Mouse (Mus musculus): ENCODE data around the gene Dcp1b. TPM values are rescaled to one million over a fixed set of nuclear protein-coding genes. Genes with fewer than 3 reads are reported as not detected.
A peak's percentile ranks its signal among the peaks of the same experiment; 100 is the strongest.

Dcp1b gene
- polyA plus RNA-seq, 1 experiment from 2014 or later, result 12.1 TPM

- H3K4me3 ChIP-seq (ENCODE audit: low read depth, low read length), result no peak overlapping the region
- no peak for DNase-seq (ENCODE audit: low spot score)
- no peak overlapping the region for H3K9ac ChIP-seq (ENCODE audit: low read length)
- no peaks in the 10 kb centered on the region for H3K36me3 ChIP-seq (ENCODE audit: control insufficient read depth, insufficient read depth, low read length)
- no peak overlapping the region for H3K27ac ChIP-seq (ENCODE audit: low read depth, low read length)
- H3K4me2 ChIP-seq (ENCODE audit: low read depth, low read length, severe bottlenecking), result no peak overlapping the region
- ATAC-seq (replicated peaks; ENCODE audit: low FRiP score), result no peak
- no peaks in the 10 kb centered on the region for H3K27me3 ChIP-seq (ENCODE audit: control insufficient read depth, insufficient read depth, low read length)
- H3K9me3 ChIP-seq (ENCODE audit: control insufficient read depth, low read length), result no peaks in the 10 kb centered on the region
- H3K4me1 ChIP-seq (replicated peaks; ENCODE audit: control insufficient read depth, insufficient read depth, low read length), result no peaks in the 10 kb centered on the region
- 87% methylated on average over 7 of the region's 7 CpGs for WGBS
Observed at GRCm38 (mm10) chr6:119139561-119139960, 35.5 kb upstream of the Dcp1b start.

DNA sequence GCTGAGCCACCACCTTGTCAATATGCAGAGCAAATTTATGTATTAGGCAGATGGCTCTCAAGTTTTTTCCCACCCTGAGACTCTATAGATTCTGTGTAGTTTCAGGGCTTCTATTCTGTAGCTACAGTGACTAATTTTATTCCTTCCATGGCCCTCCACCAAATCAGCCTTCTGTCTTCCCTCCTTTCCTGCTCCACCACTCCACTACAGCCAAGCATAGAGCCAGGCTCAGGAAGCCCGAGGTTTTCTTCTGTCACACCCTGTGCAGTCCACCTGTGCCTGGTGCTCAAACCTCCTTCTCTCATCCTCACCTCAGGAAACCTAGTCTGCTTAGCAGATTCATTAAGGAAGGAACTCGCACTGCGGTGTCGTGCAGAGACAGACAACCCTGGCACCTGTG is 29.9 kb upstream of the Dcp1b start:
- no peaks in the 10 kb centered on the region for H3K36me3 ChIP-seq (ENCODE audit: control insufficient read depth, insufficient read depth, low read length)
- H3K9ac ChIP-seq (ENCODE audit: low read length), result no peak overlapping the region
- DNase-seq (ENCODE audit: low spot score) (no peak), ATAC-seq (replicated peaks; ENCODE audit: low FRiP score) (no peak)
- H3K4me2 ChIP-seq (ENCODE audit: low read depth, low read length, severe bottlenecking), result no peak overlapping the region
- no peak overlapping the region for H3K4me3 ChIP-seq (ENCODE audit: low read depth, low read length)
- no peaks in the 10 kb centered on the region for H3K27me3 ChIP-seq (ENCODE audit: control insufficient read depth, insufficient read depth, low read length)
- no peaks in the 10 kb centered on the region for H3K4me1 ChIP-seq (replicated peaks; ENCODE audit: control insufficient read depth, insufficient read depth, low read length)
- no peaks in the 10 kb centered on the region for H3K9me3 ChIP-seq (ENCODE audit: control insufficient read depth, low read length)
- no peak overlapping the region for H3K27ac ChIP-seq (ENCODE audit: low read depth, low read length)
- 71% methylated on average over 4 of the region's 4 CpGs for WGBS

DNA sequence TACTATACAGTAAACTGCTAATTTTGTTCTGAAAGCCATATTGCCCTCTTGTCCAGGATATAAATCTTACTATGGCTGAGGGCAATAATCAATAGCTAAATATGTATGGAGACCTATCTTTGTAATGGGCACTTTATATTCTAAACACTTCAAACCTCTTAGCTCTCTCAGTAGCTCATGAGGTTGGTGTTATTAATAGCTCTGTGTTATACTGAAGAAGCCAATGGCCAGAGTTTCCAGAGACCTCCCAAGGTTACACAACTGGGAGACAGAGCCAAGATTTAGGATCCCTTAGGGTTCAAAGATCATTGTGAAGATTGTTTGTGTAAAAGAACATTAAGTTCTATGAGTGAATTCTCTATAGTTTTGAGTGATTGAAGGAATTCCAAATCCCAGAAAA is 9.4 kb upstream of the Dcp1b start:
- Histone ChIP-seq H3K4me1 (replicated peaks; ENCODE audit: control insufficient read depth, insufficient read depth, low read length) (no peaks in the 10 kb centered on the region), H3K9ac (ENCODE audit: low read length) (no peak overlapping the region), H3K27me3 (ENCODE audit: control insufficient read depth, insufficient read depth, low read length) (no peaks in the 10 kb centered on the region), H3K36me3 (ENCODE audit: control insufficient read depth, insufficient read depth, low read length) (no peaks in the 10 kb centered on the region), H3K9me3 (ENCODE audit: control insufficient read depth, low read length) (no peaks in the 10 kb centered on the region), H3K27ac (ENCODE audit: low read depth, low read length) (no peak overlapping the region), H3K4me3 (ENCODE audit: low read depth, low read length) (no peak overlapping the region), H3K4me2 (ENCODE audit: low read depth, low read length, severe bottlenecking) (no peak overlapping the region)
- DNase-seq (ENCODE audit: low spot score), result no peak
- no peak for ATAC-seq (replicated peaks; ENCODE audit: low FRiP score)

GRCm38 (mm10) chr6:119174307-119175074 is 562 bp upstream of the Dcp1b start:
- 55% methylated on average over 12 of the region's 12 CpGs for WGBS
- ATAC-seq (replicated peaks; ENCODE audit: low FRiP score) (no peak), DNase-seq (ENCODE audit: low spot score) (no peak)
- Histone ChIP-seq H3K9me3 (ENCODE audit: control insufficient read depth, low read length) (no peaks in the 10 kb centered on the region), H3K27ac (ENCODE audit: low read depth, low read length) (no peak overlapping the region), H3K4me3 (ENCODE audit: low read depth, low read length) (peak overlapping the region; percentile 82), H3K9ac (ENCODE audit: low read length) (no peak overlapping the region), H3K36me3 (ENCODE audit: control insufficient read depth, insufficient read depth, low read length) (no peaks in the 10 kb centered on the region), H3K27me3 (ENCODE audit: control insufficient read depth, insufficient read depth, low read length) (no peaks in the 10 kb centered on the region), H3K4me1 (replicated peaks; ENCODE audit: control insufficient read depth, insufficient read depth, low read length) (no peaks in the 10 kb centered on the region; the same call in 1 of the 2 replicates), H3K4me2 (ENCODE audit: low read depth, low read length, severe bottlenecking) (peak overlapping the region; percentile 37)

DNA sequence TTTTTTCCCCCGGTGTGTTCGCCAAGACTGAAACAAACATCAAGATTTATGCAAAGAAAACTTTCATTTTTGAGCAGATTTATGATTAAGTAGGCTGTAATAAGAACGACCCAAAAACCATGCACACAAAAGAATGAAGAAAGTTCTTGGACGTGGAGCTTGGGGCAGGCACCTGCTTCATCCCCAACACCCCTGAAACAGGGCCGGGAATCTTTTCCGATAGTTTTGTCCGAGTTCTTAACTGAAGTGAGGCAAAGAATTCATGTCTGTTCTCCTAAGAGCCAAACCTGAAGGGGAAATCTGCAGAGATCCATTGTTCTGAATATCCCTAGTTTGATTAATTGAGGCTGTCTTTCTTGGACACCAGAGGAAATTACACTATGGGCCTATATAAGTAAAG is 1.1 kb downstream of the Dcp1b start:
- H3K4me2 ChIP-seq (ENCODE audit: low read depth, low read length, severe bottlenecking), result peak overlapping the region; percentile 63
- no peak for DNase-seq (ENCODE audit: low spot score)
- no peaks in the 10 kb centered on the region; the same call in 1 of the 2 replicates for H3K4me1 ChIP-seq (replicated peaks; ENCODE audit: control insufficient read depth, insufficient read depth, low read length)
- no peaks in the 10 kb centered on the region for H3K9me3 ChIP-seq (ENCODE audit: control insufficient read depth, low read length)
- peak overlapping the region; percentile 82 for H3K4me3 ChIP-seq (ENCODE audit: low read depth, low read length)
- no peak overlapping the region; the same call in 1 of the 2 replicates for H3K9ac ChIP-seq (ENCODE audit: low read length)
- no peak overlapping the region for H3K27ac ChIP-seq (ENCODE audit: low read depth, low read length)
- H3K36me3 ChIP-seq (ENCODE audit: control insufficient read depth, insufficient read depth, low read length), result no peaks in the 10 kb centered on the region
- 75% methylated on average over 7 of the region's 7 CpGs for WGBS
- no peak for ATAC-seq (replicated peaks; ENCODE audit: low FRiP score)
- no peaks in the 10 kb centered on the region for H3K27me3 ChIP-seq (ENCODE audit: control insufficient read depth, insufficient read depth, low read length)

DNA sequence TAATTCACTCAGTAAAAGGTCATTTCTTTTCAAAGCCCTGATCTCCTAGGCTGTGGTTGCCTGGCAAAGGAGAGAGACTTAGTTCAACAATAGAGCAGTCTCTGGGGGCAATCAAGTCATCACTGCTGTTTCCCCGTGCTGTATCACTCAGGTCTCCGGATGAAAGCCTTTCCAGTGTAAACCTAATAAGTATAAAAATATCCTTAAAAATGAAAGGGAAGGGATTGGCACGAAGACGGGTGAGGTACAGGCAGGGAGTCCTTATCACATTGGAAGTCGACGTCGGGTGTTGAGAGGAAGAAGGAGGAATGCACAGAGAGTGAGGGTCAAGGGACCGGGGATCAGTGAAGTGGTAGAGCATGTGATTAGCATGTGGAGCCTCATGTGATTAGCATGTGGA is 2.0 kb downstream of the Dcp1b start:
- ATAC-seq (replicated peaks; ENCODE audit: low FRiP score), result no peak
- Histone ChIP-seq H3K36me3 (ENCODE audit: control insufficient read depth, insufficient read depth, low read length) (no peaks in the 10 kb centered on the region), H3K4me2 (ENCODE audit: low read depth, low read length, severe bottlenecking) (no peak overlapping the region), H3K9ac (ENCODE audit: low read length) (no peak overlapping the region), H3K9me3 (ENCODE audit: control insufficient read depth, low read length) (no peaks in the 10 kb centered on the region), H3K4me3 (ENCODE audit: low read depth, low read length) (no peak overlapping the region), H3K27ac (ENCODE audit: low read depth, low read length) (no peak overlapping the region), H3K27me3 (ENCODE audit: control insufficient read depth, insufficient read depth, low read length) (no peaks in the 10 kb centered on the region), H3K4me1 (replicated peaks; ENCODE audit: control insufficient read depth, insufficient read depth, low read length) (no peaks in the 10 kb centered on the region; the same call in 1 of the 2 replicates)
- 73% methylated on average over 8 of the region's 8 CpGs for WGBS
- no peak for DNase-seq (ENCODE audit: low spot score)

GRCm38 (mm10) chr6:119180188-119180587 is 5.1 kb downstream of the Dcp1b start:
- no peak overlapping the region for H3K9ac ChIP-seq (ENCODE audit: low read length)
- no peaks in the 10 kb centered on the region for H3K9me3 ChIP-seq (ENCODE audit: control insufficient read depth, low read length)
- DNase-seq (ENCODE audit: low spot score) (no peak), ATAC-seq (replicated peaks; ENCODE audit: low FRiP score) (no peak)
- 90% methylated on average over 2 of the region's 2 CpGs for WGBS
- no peak overlapping the region for H3K4me2 ChIP-seq (ENCODE audit: low read depth, low read length, severe bottlenecking)
- H3K36me3 ChIP-seq (ENCODE audit: control insufficient read depth, insufficient read depth, low read length), result no peaks in the 10 kb centered on the region; the same call in 1 of the 2 replicates
- no peaks in the 10 kb centered on the region for H3K27me3 ChIP-seq (ENCODE audit: control insufficient read depth, insufficient read depth, low read length)
- no peak overlapping the region for H3K4me3 ChIP-seq (ENCODE audit: low read depth, low read length)
- H3K27ac ChIP-seq (ENCODE audit: low read depth, low read length), result no peak overlapping the region
- no peaks in the 10 kb centered on the region; the same call in 1 of the 2 replicates for H3K4me1 ChIP-seq (replicated peaks; ENCODE audit: control insufficient read depth, insufficient read depth, low read length)

- H3K36me3 ChIP-seq (ENCODE audit: control insufficient read depth, insufficient read depth, low read length), result no peaks in the 10 kb centered on the region; the same call in 1 of the 2 replicates
- no peaks in the 10 kb centered on the region for H3K9me3 ChIP-seq (ENCODE audit: control insufficient read depth, low read length)
- ATAC-seq (replicated peaks; ENCODE audit: low FRiP score), result no peak
- H3K27ac ChIP-seq (ENCODE audit: low read depth, low read length), result no peak overlapping the region
- H3K9ac ChIP-seq (ENCODE audit: low read length), result no peak overlapping the region
- no peaks in the 10 kb centered on the region for H3K4me1 ChIP-seq (replicated peaks; ENCODE audit: control insufficient read depth, insufficient read depth, low read length)
- no peak for DNase-seq (ENCODE audit: low spot score)
- whole genome bisulfite sequencing, result 90% methylated on average over 9 of the region's 9 CpGs
- no peak overlapping the region for H3K4me2 ChIP-seq (ENCODE audit: low read depth, low read length, severe bottlenecking)
- H3K27me3 ChIP-seq (ENCODE audit: control insufficient read depth, insufficient read depth, low read length), result no peaks in the 10 kb centered on the region
- H3K4me3 ChIP-seq (ENCODE audit: low read depth, low read length), result no peak overlapping the region
Observed at GRCm38 (mm10) chr6:119182211-119182610, 7.2 kb downstream of the Dcp1b start.

GRCm38 (mm10) chr6:119183781-119184180 is 8.7 kb downstream of the Dcp1b start:
- H3K4me2 ChIP-seq (ENCODE audit: low read depth, low read length, severe bottlenecking), result no peak overlapping the region
- no peak for ATAC-seq (replicated peaks; ENCODE audit: low FRiP score)
- H3K9ac ChIP-seq (ENCODE audit: low read length), result no peak overlapping the region
- no peaks in the 10 kb centered on the region for H3K9me3 ChIP-seq (ENCODE audit: control insufficient read depth, low read length)
- no peaks in the 10 kb centered on the region for H3K4me1 ChIP-seq (replicated peaks; ENCODE audit: control insufficient read depth, insufficient read depth, low read length)
- no peak overlapping the region for H3K4me3 ChIP-seq (ENCODE audit: low read depth, low read length)
- 26% methylated on average over 3 of the region's 3 CpGs for WGBS
- no peaks in the 10 kb centered on the region; the same call in 1 of the 2 replicates for H3K36me3 ChIP-seq (ENCODE audit: control insufficient read depth, insufficient read depth, low read length)
- H3K27me3 ChIP-seq (ENCODE audit: control insufficient read depth, insufficient read depth, low read length), result no peaks in the 10 kb centered on the region
- no peak overlapping the region for H3K27ac ChIP-seq (ENCODE audit: low read depth, low read length)
- DNase-seq (ENCODE audit: low spot score), result no peak

Measured in forebrain, embryonic 11.5 days (tissue).